Mouse (Mus musculus) thymus, adult 2 months (tissue): ENCODE measurements around the gene Tsr1.

Experiments
- CTCF ChIP-seq: fragments of 200-500 bp; IDR thresholded peaks from 2 replicates; pipeline ENCODE4 v1.5.1; 2012; ENCODE audit warnings: mild to moderate bottlenecking, control low read depth, low read length, moderate library complexity, borderline replicate concordance; ENCODE audit not compliant: control insufficient read depth, poor library complexity, insufficient read depth; ENCODE audit errors: extremely low read depth
- POLR2A ChIP-seq: fragments of 200-500 bp; IDR thresholded peaks from 2 replicates; pipeline ENCODE4 v1.6.1; 2012; ENCODE audit warnings: mild to moderate bottlenecking, low read length, control low read depth, moderate library complexity; ENCODE audit not compliant: control insufficient read depth, poor library complexity, insufficient read depth; ENCODE audit errors: extremely low read depth

- TF ChIP-seq POLR2A (no peak), CTCF (no peak)
These were observed 28.6 kb downstream of the Tsr1 start for GRCm38 (mm10) chr11:74926388-74927005.
